Mouse (Mus musculus) cerebellum, adult 11 months (tissue): ENCODE measurements around the gene Rarg.

Experiments
- DNase-seq: peaks from one replicate; pipeline ENCODE4 v3.0.0; 2022

Rarg gene

GRCm38 (mm10) chr15:102256431-102257201 lies 701 bp downstream of the Rarg start:
- peak; percentile 31 for DNase-seq

- DNase-seq = peak; percentile 15
Measured at GRCm38 (mm10) chr15:102255547-102256255, 1.6 kb downstream of the Rarg start.

GRCm38 (mm10) chr15:102250521-102250920 lies 6.8 kb downstream of the Rarg start:
- no peak for DNase-seq

- no peak for DNase-seq
Measured at GRCm38 (mm10) chr15:102249967-102250366, 7.3 kb downstream of the Rarg start.

GRCm38 (mm10) chr15:102249251-102249691 lies 8.0 kb downstream of the Rarg start:
- DNase-seq = peak; percentile 18

GRCm38 (mm10) chr15:102248812-102249191 lies 8.5 kb downstream of the Rarg start:
- peak; percentile 34 for DNase-seq

GRCm38 (mm10) chr15:102248131-102248811 lies 9.0 kb downstream of the Rarg start:
- no peak for DNase-seq

- DNase-seq = peak; percentile 59
Measured at GRCm38 (mm10) chr15:102247252-102248130, 9.8 kb downstream of the Rarg start.

- peak; percentile 92 for DNase-seq
Measured at GRCm38 (mm10) chr15:102246866-102247251, 10.5 kb downstream of the Rarg start.

GRCm38 (mm10) chr15:102245891-102246741 lies 11.2 kb downstream of the Rarg start:
- peak; percentile 74 for DNase-seq

GRCm38 (mm10) chr15:102245461-102245881 lies 11.8 kb downstream of the Rarg start:
- DNase-seq = no peak

- no peak for DNase-seq
Measured at GRCm38 (mm10) chr15:102244306-102245191, 12.8 kb downstream of the Rarg start.

GRCm38 (mm10) chr15:102243229-102244190 lies 13.8 kb downstream of the Rarg start:
- no peak for DNase-seq

GRCm38 (mm10) chr15:102242404-102243228 lies 14.7 kb downstream of the Rarg start:
- no peak for DNase-seq

GRCm38 (mm10) chr15:102240607-102241006 lies 16.7 kb downstream of the Rarg start:
- no peak for DNase-seq

GRCm38 (mm10) chr15:102239851-102240250 lies 17.5 kb downstream of the Rarg start:
- no peak for DNase-seq

GRCm38 (mm10) chr15:102239260-102239590 lies 18.1 kb downstream of the Rarg start:
- DNase-seq = peak; percentile 70

- DNase-seq = no peak
Measured at GRCm38 (mm10) chr15:102238543-102239259, 18.6 kb downstream of the Rarg start.
